Mouse (Mus musculus): ENCODE results near the gene Trpm3. TPM values are rescaled to one million over a fixed set of nuclear protein-coding genes. Genes with fewer than 3 reads are reported as not detected.

The Trpm3 gene
- polyA plus RNA-seq, 1 experiment from 2014 or later: 0.23 TPM

DNA sequence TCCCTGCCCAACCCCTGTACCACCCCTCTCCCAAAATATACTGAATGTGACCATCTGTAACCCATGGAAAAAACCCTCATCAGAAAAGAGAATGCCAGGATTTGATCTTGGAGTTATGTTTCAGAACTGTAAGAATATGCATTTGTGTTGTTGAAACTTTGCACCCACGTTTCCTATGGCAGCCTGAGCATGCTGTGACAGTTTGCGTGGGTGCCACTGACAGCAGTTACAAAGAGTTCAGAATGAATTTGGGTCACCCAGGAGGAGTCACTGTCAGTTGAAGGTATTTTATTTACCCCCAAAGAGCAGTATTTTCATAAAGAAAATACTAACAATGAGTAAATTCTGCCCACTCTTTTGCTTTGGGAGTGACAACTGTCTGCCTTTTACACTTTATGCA is 434.0 kb downstream of the Trpm3 start:
- no peak for ATAC-seq
- WGBS: 82% methylated on average over 2 of the region's 2 CpGs

DNA sequence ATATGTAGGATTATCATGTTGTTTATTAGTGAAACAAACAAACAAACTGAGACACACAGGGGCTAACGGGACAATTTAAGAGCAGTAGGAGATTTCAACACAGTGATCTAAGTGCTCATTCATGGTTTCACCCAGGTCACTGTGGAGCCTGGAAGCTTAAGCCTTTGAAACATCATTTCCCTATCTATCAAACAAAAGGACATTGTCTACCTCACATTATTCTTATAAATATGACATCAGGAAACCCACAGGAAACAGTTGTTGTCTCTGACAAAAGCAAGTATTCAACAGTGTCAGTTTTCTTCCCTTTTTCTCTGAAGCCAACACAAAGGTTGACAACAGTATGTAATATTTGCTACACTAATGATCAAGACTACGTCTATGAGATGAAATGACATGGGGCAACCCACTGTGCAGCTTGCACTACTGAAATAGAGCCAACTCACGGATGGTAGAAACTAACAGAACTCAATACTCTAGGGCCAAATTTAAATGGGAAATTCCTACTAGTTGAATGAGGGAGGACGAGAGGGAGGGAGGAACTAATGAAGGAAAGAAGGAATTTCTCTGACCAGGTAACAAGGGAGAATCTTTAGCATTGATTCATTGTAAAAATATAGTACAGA is 443.4 kb downstream of the Trpm3 start:
- Histone ChIP-seq H3K4me1 (replicated peaks; ENCODE audit: control insufficient read depth, insufficient read depth, low read length) (no peaks in the 10 kb centered on the region), H3K27ac (ENCODE audit: low read depth, low read length) (no peak overlapping the region), H3K36me3 (ENCODE audit: control insufficient read depth, insufficient read depth) (no peaks in the 10 kb centered on the region), H3K4me3 (ENCODE audit: low read depth, low read length) (no peak overlapping the region), H3K4me2 (replicated peaks; ENCODE audit: low read depth) (no peak overlapping the region), H3K27me3 (replicated peaks; ENCODE audit: control insufficient read depth, insufficient read depth, low read length) (no peaks in the 10 kb centered on the region), H3K9me3 (ENCODE audit: control insufficient read depth) (no peaks in the 10 kb centered on the region), H3K9ac (ENCODE audit: low read depth, low read length) (no peak overlapping the region)
- WGBS: 85% methylated on average over 4 of the region's 4 CpGs
- ATAC-seq: no peak
- no peak for TF ChIP-seq CTCF (IDR thresholded peaks at IDR 0.05; ENCODE audit: low read depth)

More for the DNA sequence above, 434.0 kb downstream of the Trpm3 start:
- no peak overlapping the region for H3K4me2 ChIP-seq (replicated peaks; ENCODE audit: low read depth)
- H3K36me3 ChIP-seq (ENCODE audit: control insufficient read depth, insufficient read depth): no peaks in the 10 kb centered on the region
- TF ChIP-seq CTCF (IDR thresholded peaks at IDR 0.05; ENCODE audit: low read depth): no peak
- no peak overlapping the region for H3K9ac ChIP-seq (ENCODE audit: low read depth, low read length)
- no peaks in the 10 kb centered on the region for H3K9me3 ChIP-seq (ENCODE audit: control insufficient read depth)
- H3K4me3 ChIP-seq (ENCODE audit: low read depth, low read length): no peak overlapping the region
- no peaks in the 10 kb centered on the region for H3K27me3 ChIP-seq (replicated peaks; ENCODE audit: control insufficient read depth, insufficient read depth, low read length)
- no peaks in the 10 kb centered on the region for H3K4me1 ChIP-seq (replicated peaks; ENCODE audit: control insufficient read depth, insufficient read depth, low read length)
- no peak overlapping the region for H3K27ac ChIP-seq (ENCODE audit: low read depth, low read length)

DNA sequence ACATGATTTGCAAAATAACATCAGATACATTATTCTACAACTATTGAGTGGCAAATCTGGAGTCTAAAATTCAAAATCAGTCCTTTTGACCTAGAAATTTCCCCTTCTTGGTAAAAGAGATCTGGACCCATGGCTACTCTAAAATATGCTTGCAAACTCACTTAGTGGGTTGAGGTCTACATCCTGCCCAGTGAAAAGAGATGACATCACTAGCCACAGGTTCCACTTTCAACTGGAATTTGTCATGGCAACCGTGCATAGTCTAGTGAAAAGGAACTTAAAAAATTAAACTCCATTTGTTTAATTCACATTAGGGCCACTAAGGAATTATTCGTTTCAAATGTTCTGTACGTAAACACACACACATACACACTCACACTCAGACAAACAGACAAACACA is 455.6 kb downstream of the Trpm3 start:
- Histone ChIP-seq H3K27ac (ENCODE audit: low read depth, low read length) (no peak overlapping the region), H3K9me3 (ENCODE audit: control insufficient read depth) (no peaks in the 10 kb centered on the region), H3K4me2 (replicated peaks; ENCODE audit: low read depth) (no peak overlapping the region), H3K9ac (ENCODE audit: low read depth, low read length) (no peak overlapping the region), H3K36me3 (ENCODE audit: control insufficient read depth, insufficient read depth) (no peaks in the 10 kb centered on the region), H3K4me1 (replicated peaks; ENCODE audit: control insufficient read depth, insufficient read depth, low read length) (no peaks in the 10 kb centered on the region), H3K4me3 (ENCODE audit: low read depth, low read length) (no peak overlapping the region), H3K27me3 (replicated peaks; ENCODE audit: control insufficient read depth, insufficient read depth, low read length) (no peaks in the 10 kb centered on the region)
- ATAC-seq: no peak
- TF ChIP-seq CTCF (IDR thresholded peaks at IDR 0.05; ENCODE audit: low read depth): no peak
- 76% methylated on average over 3 of the region's 3 CpGs for WGBS

DNA sequence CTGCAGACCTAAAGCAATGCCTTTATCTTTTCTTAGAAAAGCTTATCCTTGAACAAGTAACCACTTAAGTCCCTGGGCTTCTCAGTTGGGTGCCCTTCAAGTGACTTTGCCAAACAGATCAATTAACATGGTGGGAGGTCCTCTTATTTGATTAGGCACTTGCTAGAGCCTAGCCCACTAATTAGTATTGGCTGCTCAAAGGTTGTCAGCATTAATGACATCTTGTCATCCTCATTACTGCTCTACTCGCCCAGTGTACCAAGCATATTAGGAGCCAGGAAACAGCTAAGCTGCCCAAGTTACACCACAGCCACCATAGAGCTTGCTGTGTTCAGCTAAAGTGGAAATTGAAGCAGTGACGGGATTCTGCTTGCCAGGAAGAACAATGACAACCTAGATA is 456.4 kb downstream of the Trpm3 start:
- no peak overlapping the region for H3K27ac ChIP-seq (ENCODE audit: low read depth, low read length)
- no peaks in the 10 kb centered on the region for H3K27me3 ChIP-seq (replicated peaks; ENCODE audit: control insufficient read depth, insufficient read depth, low read length)
- H3K4me2 ChIP-seq (replicated peaks; ENCODE audit: low read depth): no peak overlapping the region
- H3K9ac ChIP-seq (ENCODE audit: low read depth, low read length): no peak overlapping the region
- H3K36me3 ChIP-seq (ENCODE audit: control insufficient read depth, insufficient read depth): no peaks in the 10 kb centered on the region
- no peaks in the 10 kb centered on the region for H3K9me3 ChIP-seq (ENCODE audit: control insufficient read depth)
- 68% methylated on average over 2 of the region's 2 CpGs for WGBS
- TF ChIP-seq CTCF (IDR thresholded peaks at IDR 0.05; ENCODE audit: low read depth): no peak
- no peak overlapping the region for H3K4me3 ChIP-seq (ENCODE audit: low read depth, low read length)
- ATAC-seq: no peak
- no peaks in the 10 kb centered on the region for H3K4me1 ChIP-seq (replicated peaks; ENCODE audit: control insufficient read depth, insufficient read depth, low read length)

DNA sequence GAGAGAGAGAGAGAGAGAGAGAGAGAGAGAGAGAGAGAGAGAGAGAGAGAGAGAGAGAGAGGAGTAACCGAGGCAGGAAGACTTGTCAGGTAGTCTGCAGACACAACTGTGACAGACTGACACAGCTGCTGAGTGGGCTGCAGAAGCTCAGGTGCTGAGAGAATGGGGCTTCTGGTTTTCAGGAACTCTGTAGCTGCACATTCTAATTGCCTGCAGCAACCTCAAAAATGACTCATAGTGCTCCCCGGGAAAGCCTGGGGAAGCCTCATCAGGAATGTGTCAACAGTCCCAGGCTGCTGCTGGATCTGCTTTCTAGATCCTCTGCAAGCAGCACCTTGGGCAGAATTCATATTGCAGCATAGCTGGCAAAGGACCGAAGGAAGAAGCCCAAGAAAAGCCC is 457.9 kb downstream of the Trpm3 start:
- Histone ChIP-seq H3K4me3 (ENCODE audit: low read depth, low read length) (no peak overlapping the region), H3K9me3 (ENCODE audit: control insufficient read depth) (no peaks in the 10 kb centered on the region), H3K27me3 (replicated peaks; ENCODE audit: control insufficient read depth, insufficient read depth, low read length) (no peaks in the 10 kb centered on the region), H3K4me2 (replicated peaks; ENCODE audit: low read depth) (no peak overlapping the region), H3K27ac (ENCODE audit: low read depth, low read length) (no peak overlapping the region), H3K36me3 (ENCODE audit: control insufficient read depth, insufficient read depth) (no peaks in the 10 kb centered on the region), H3K9ac (ENCODE audit: low read depth, low read length) (no peak overlapping the region), H3K4me1 (replicated peaks; ENCODE audit: control insufficient read depth, insufficient read depth, low read length) (no peaks in the 10 kb centered on the region)
- no peak for ATAC-seq
- TF ChIP-seq CTCF (IDR thresholded peaks at IDR 0.05; ENCODE audit: low read depth): no peak
- 32% methylated on average over 3 of the region's 3 CpGs for WGBS

DNA sequence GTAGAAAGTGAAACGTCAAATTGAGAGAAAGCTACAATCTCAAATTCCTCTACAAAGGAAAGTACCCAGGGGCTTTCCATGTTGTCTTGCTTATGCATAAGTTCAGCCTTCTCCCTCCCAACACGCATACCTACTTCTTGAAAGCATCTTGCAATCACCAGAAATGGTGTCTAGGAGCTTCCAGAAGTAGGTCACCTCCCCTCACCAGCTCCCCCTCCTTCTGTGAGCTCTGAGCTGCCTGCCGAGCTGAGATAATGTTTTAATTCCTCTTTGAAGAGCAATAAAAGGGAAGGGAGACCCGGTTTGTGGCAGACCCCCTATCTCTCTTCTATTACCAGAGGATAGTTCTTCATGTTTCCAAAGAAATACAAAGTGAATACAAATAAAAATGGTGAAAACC is 465.5 kb downstream of the Trpm3 start:
- H3K4me3 ChIP-seq (ENCODE audit: low read depth, low read length): no peak overlapping the region
- ATAC-seq: no peak
- no peak overlapping the region for H3K27ac ChIP-seq (ENCODE audit: low read depth, low read length)
- no peak overlapping the region for H3K9ac ChIP-seq (ENCODE audit: low read depth, low read length)
- no peaks in the 10 kb centered on the region for H3K9me3 ChIP-seq (ENCODE audit: control insufficient read depth)
- no peak for TF ChIP-seq CTCF (IDR thresholded peaks at IDR 0.05; ENCODE audit: low read depth)
- no peak overlapping the region for H3K4me2 ChIP-seq (replicated peaks; ENCODE audit: low read depth)
- no peaks in the 10 kb centered on the region for H3K36me3 ChIP-seq (ENCODE audit: control insufficient read depth, insufficient read depth)
- no peaks in the 10 kb centered on the region for H3K27me3 ChIP-seq (replicated peaks; ENCODE audit: control insufficient read depth, insufficient read depth, low read length)
- 26% methylated on average over 4 of the region's 4 CpGs for WGBS
- no peaks in the 10 kb centered on the region for H3K4me1 ChIP-seq (replicated peaks; ENCODE audit: control insufficient read depth, insufficient read depth, low read length)
